Mouse (Mus musculus): ENCODE measurements at regions not wholly inside any gene's neighbourhood (a gene's known extent, or its start where the extent isn't known, plus 50 kb on each side); places are given as distances from the start of the nearest gene placed in this dataset.
"Not testable (repeated sequence)": the region's sequence is repeated elsewhere in the genome, so short reads cannot be mapped to it uniquely, and the experiment has no call there.

GRCm38 (mm10) chr2:84042793-84043192 is 52.4 kb downstream of the Gm13691 start:
- Histone ChIP-seq H3K4me2 (no peak overlapping the region), H3K4me1 (no peaks in the 10 kb centered on the region), H3K27ac (no peak overlapping the region), H3K9me3 (no peaks in the 10 kb centered on the region), H3K9ac (no peak overlapping the region), H3K27me3 (replicated peaks) (no peaks in the 10 kb centered on the region), H3K36me3 (no peaks in the 10 kb centered on the region), H3K4me3 (replicated peaks) (no peak overlapping the region)
- ATAC-seq (ENCODE audit: insufficient read depth, low FRiP score, low read depth), result no peak
- WGBS, result 48% methylated on average over 2 of the region's 2 CpGs

- no peak overlapping the region for H3K27ac ChIP-seq
- peak; percentile 28; the same call in 1 of the 2 replicates for ATAC-seq (ENCODE audit: insufficient read depth, low FRiP score, low read depth)
- H3K27me3 ChIP-seq (replicated peaks), result no peaks in the 10 kb centered on the region
- H3K36me3 ChIP-seq, result no peaks in the 10 kb centered on the region
- H3K9me3 ChIP-seq, result no peaks in the 10 kb centered on the region
- no peaks in the 10 kb centered on the region for H3K4me1 ChIP-seq
- no peak overlapping the region for H3K4me2 ChIP-seq
- H3K4me3 ChIP-seq (replicated peaks), result no peak overlapping the region
- H3K9ac ChIP-seq, result no peak overlapping the region
- WGBS, result 67% methylated on average over 9 of the region's 9 CpGs
These were observed 58.2 kb downstream of the Gm13691 start for GRCm38 (mm10) chr2:84048398-84049140.

- Histone ChIP-seq H3K36me3 (no peaks in the 10 kb centered on the region), H3K27ac (peak overlapping the region; percentile 22; the same call in 1 of the 2 replicates), H3K9ac (no peak overlapping the region), H3K9me3 (no peaks in the 10 kb centered on the region), H3K27me3 (replicated peaks) (no peaks in the 10 kb centered on the region), H3K4me3 (replicated peaks) (no peak overlapping the region), H3K4me1 (no peaks in the 10 kb centered on the region), H3K4me2 (no peak overlapping the region)
- peak; percentile 93 for ATAC-seq (ENCODE audit: insufficient read depth, low FRiP score, low read depth)
- 37% methylated on average over 3 of the region's 3 CpGs for WGBS
These were observed 61.6 kb downstream of the Gm13691 start for GRCm38 (mm10) chr2:84051883-84052331.

- H3K4me2 ChIP-seq, result no peak overlapping the region
- H3K4me1 ChIP-seq, result no peaks in the 10 kb centered on the region
- no peak overlapping the region for H3K4me3 ChIP-seq (replicated peaks)
- peak; percentile 85 for ATAC-seq (ENCODE audit: insufficient read depth, low FRiP score, low read depth)
- no peaks in the 10 kb centered on the region for H3K36me3 ChIP-seq
- H3K9ac ChIP-seq, result no peak overlapping the region
- H3K27me3 ChIP-seq (replicated peaks), result no peaks in the 10 kb centered on the region
- H3K27ac ChIP-seq, result peak overlapping the region; percentile 26; the same call in 1 of the 2 replicates
- H3K9me3 ChIP-seq, result no peaks in the 10 kb centered on the region
- WGBS, result 64% methylated on average over 7 of the region's 7 CpGs
These were observed 68.9 kb downstream of the Gm13691 start for GRCm38 (mm10) chr2:84059246-84059645.

- no peaks in the 10 kb centered on the region for H3K9me3 ChIP-seq
- no peak for ATAC-seq (ENCODE audit: insufficient read depth, low FRiP score, low read depth)
- 69% methylated on average over 1 of the region's 1 CpGs for WGBS
These were observed 70.9 kb downstream of the Gm13691 start for GRCm38 (mm10) chr2:84061221-84061620.

GRCm38 (mm10) chr2:84064371-84064770 is 74.0 kb downstream of the Gm13691 start:
- ATAC-seq (ENCODE audit: insufficient read depth, low FRiP score, low read depth), result no peak
- H3K4me2 ChIP-seq, result no peak overlapping the region
- no peak overlapping the region for H3K9ac ChIP-seq
- WGBS, result 53% methylated on average over 2 of the region's 2 CpGs
- H3K4me3 ChIP-seq (replicated peaks), result no peak overlapping the region
- no peaks in the 10 kb centered on the region for H3K4me1 ChIP-seq
- H3K36me3 ChIP-seq, result no peaks in the 10 kb centered on the region
- no peak overlapping the region for H3K27ac ChIP-seq
- no peaks in the 10 kb centered on the region for H3K27me3 ChIP-seq (replicated peaks)
- no peaks in the 10 kb centered on the region for H3K9me3 ChIP-seq

More at GRCm38 (mm10) chr2:84061221-84061620, 70.9 kb downstream of the Gm13691 start:
- no peaks in the 10 kb centered on the region for H3K27me3 ChIP-seq (replicated peaks)
- no peak overlapping the region for H3K4me3 ChIP-seq (replicated peaks)
- H3K27ac ChIP-seq, result no peak overlapping the region
- no peak overlapping the region for H3K9ac ChIP-seq
- no peak overlapping the region for H3K4me2 ChIP-seq
- no peaks in the 10 kb centered on the region for H3K4me1 ChIP-seq
- H3K36me3 ChIP-seq, result no peaks in the 10 kb centered on the region

- no peak overlapping the region for H3K4me2 ChIP-seq
- no peak overlapping the region for H3K9ac ChIP-seq
- H3K4me1 ChIP-seq, result no peaks in the 10 kb centered on the region
- no peak for ATAC-seq (ENCODE audit: insufficient read depth, low FRiP score, low read depth)
- WGBS, result 53% methylated on average over 7 of the region's 7 CpGs
- no peaks in the 10 kb centered on the region for H3K36me3 ChIP-seq
- no peak overlapping the region for H3K27ac ChIP-seq
- H3K4me3 ChIP-seq (replicated peaks), result no peak overlapping the region
- H3K9me3 ChIP-seq, result no peaks in the 10 kb centered on the region
- H3K27me3 ChIP-seq (replicated peaks), result no peaks in the 10 kb centered on the region
These were observed 74.7 kb downstream of the Gm13691 start for GRCm38 (mm10) chr2:84065061-84065460.

GRCm38 (mm10) chr2:84065749-84066148 is 75.4 kb downstream of the Gm13691 start:
- no peaks in the 10 kb centered on the region for H3K27me3 ChIP-seq (replicated peaks)
- WGBS, result 82% methylated on average over 2 of the region's 2 CpGs
- H3K9me3 ChIP-seq, result no peaks in the 10 kb centered on the region
- H3K36me3 ChIP-seq, result no peaks in the 10 kb centered on the region
- H3K4me2 ChIP-seq, result no peak overlapping the region
- H3K27ac ChIP-seq, result no peak overlapping the region
- no peak overlapping the region for H3K9ac ChIP-seq
- H3K4me1 ChIP-seq, result no peaks in the 10 kb centered on the region
- H3K4me3 ChIP-seq (replicated peaks), result no peak overlapping the region
- no peak for ATAC-seq (ENCODE audit: insufficient read depth, low FRiP score, low read depth)

- 59% methylated on average over 3 of the region's 3 CpGs for WGBS
- H3K36me3 ChIP-seq, result no peaks in the 10 kb centered on the region
- ATAC-seq (ENCODE audit: insufficient read depth, low FRiP score, low read depth), result no peak
These were observed 75.9 kb downstream of the Gm13691 start for GRCm38 (mm10) chr2:84066151-84066693.

GRCm38 (mm10) chr2:84066785-84067526 is 76.6 kb downstream of the Gm13691 start:
- no peaks in the 10 kb centered on the region for H3K4me1 ChIP-seq
- no peak overlapping the region for H3K4me3 ChIP-seq (replicated peaks)
- H3K36me3 ChIP-seq, result no peaks in the 10 kb centered on the region
- no peak overlapping the region for H3K9ac ChIP-seq
- ATAC-seq (ENCODE audit: insufficient read depth, low FRiP score, low read depth), result no peak
- H3K27ac ChIP-seq, result no peak overlapping the region
- H3K9me3 ChIP-seq, result no peaks in the 10 kb centered on the region
- WGBS, result 78% methylated on average over 6 of the region's 6 CpGs
- H3K27me3 ChIP-seq (replicated peaks), result no peaks in the 10 kb centered on the region
- no peak overlapping the region for H3K4me2 ChIP-seq

More at GRCm38 (mm10) chr2:84066151-84066693, 75.9 kb downstream of the Gm13691 start:
- H3K27ac ChIP-seq, result no peak overlapping the region
- H3K4me1 ChIP-seq, result no peaks in the 10 kb centered on the region
- no peak overlapping the region for H3K4me3 ChIP-seq (replicated peaks)
- no peak overlapping the region for H3K9ac ChIP-seq
- H3K27me3 ChIP-seq (replicated peaks), result no peaks in the 10 kb centered on the region
- no peak overlapping the region for H3K4me2 ChIP-seq
- no peaks in the 10 kb centered on the region for H3K9me3 ChIP-seq

DNA sequence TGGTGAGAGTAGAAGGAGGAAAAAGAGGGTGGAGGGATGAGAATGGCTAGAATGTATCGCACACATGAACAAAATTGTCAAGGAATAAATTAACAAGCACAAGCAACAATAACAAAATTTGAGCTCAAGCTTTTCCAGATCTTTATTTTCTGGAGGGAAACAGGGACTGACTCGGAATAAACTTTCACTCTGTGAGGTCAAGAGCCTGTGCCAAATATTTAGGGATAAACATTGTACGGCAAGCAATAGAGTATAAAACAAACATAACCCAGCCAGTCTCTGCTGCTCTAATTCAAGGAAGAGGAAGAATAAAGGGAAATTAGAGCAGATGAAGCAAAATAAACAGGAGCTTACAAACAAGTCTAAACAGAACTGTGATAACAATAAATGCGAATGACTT is 78.3 kb downstream of the Gm13691 start:
- H3K4me3 ChIP-seq (replicated peaks), result no peak overlapping the region
- no peak overlapping the region for H3K9ac ChIP-seq
- peak overlapping the region; percentile 44; the same call in 1 of the 2 replicates for H3K27ac ChIP-seq
- no peak for ATAC-seq (ENCODE audit: insufficient read depth, low FRiP score, low read depth)
- 62% methylated on average over 4 of the region's 4 CpGs for WGBS
- no peak overlapping the region for H3K4me2 ChIP-seq
- no peaks in the 10 kb centered on the region for H3K9me3 ChIP-seq
- no peaks in the 10 kb centered on the region for H3K4me1 ChIP-seq
- H3K36me3 ChIP-seq, result no peaks in the 10 kb centered on the region
- no peaks in the 10 kb centered on the region for H3K27me3 ChIP-seq (replicated peaks)

- WGBS, result 67% methylated on average over 1 of the region's 1 CpGs
- not testable (repeated sequence) for H3K9ac ChIP-seq; H3K27ac ChIP-seq; H3K4me1 ChIP-seq; H3K9me3 ChIP-seq; ATAC-seq (ENCODE audit: insufficient read depth, low FRiP score, low read depth); H3K27me3 ChIP-seq (replicated peaks); H3K4me2 ChIP-seq; H3K4me3 ChIP-seq (replicated peaks); H3K36me3 ChIP-seq
These were observed 79.1 kb downstream of the Gm13691 start for GRCm38 (mm10) chr2:84069411-84069810.
